Mouse (Mus musculus): ENCODE results near the gene Twnk.

DNA sequence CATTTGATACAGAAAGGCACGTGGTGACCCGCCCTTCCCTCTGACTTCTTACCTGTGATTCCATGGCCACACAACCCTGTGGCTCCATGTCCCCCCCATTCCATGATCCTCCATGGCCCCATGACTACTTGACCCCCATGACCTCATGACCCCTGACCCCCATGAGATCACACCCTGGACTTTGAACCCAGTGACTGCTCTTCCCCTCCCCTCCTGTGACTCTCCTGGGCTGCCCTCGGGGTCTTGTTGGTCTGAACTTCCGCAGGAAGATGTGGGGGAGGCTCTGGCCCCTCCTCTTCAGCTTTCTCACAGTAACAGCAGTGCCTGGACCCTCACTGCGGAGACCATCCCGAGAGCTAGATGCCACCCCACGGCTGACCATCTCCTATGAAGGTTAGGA lies 13.2 kb upstream of the Twnk start:
- no peak for TF ChIP-seq POLR2A (IDR thresholded peaks at IDR 0.05; ENCODE audit: low read depth, low read length)
- no peak for TF ChIP-seq CTCF (IDR thresholded peaks at IDR 0.05; ENCODE audit: extremely low read depth, insufficient read length, insufficient replicate concordance, low read depth, low read length)

Data from small intestine, adult 2 months (tissue).